Mouse (Mus musculus) kidney, adult 8-10 months (tissue): Measurements from ENCODE around the gene Amt.
"Not testable (repeated sequence)": the region's sequence is repeated elsewhere in the genome, so short reads cannot be mapped to it uniquely, and the experiment has no call there.

Experiments used
- DNase-seq, 2 experiments: peaks; one replicate each; pipeline ENCODE4 v3.0.0; 2022

Gene Amt

DNA sequence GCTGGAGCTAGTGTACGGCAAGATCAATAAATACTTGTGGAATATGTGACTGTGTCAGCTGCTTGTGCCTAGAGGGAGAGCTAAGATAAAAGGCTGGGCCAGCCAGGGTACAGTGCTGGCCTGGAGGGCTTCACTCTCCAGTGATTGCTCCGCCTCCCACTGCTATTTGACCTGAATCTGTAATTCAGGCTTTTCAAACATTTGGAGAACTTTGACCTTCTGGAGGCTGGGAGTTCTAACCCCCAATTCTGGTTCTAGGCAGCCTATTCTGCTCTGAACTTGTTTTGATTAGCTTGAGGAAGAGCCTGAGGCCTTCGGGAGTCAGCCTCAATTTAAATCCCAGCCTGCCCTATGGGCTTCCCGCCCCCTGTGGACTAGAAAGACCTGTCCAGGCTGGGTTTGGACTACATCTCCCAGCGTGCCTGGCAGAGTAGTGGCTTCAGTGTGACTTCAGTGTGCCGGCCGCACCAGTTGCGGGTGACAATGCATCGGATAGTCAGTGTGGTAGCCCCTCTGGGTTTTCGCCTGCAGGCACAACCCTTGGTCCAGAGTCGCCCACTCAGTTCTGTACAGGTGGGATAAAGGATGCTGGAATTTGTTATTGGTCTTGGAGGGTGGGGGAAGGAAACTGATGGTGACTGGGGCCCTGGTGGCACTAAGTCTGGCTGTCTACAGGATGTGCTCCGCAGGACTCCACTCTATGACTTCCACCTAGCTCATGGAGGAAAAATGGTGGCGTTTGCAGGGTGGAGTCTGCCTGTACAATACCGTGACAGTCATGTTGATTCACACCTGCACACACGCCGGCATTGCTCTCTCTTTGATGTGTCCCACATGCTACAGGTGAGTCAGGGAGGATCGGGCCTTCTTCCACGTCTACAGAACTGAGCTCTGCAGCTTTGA, at the start of gene Amt:
Amt (plus strand) TSS at position 401 of the 903 bp plus-strand sequence.
- DNase-seq, result peak; percentile 86 to 95

GRCm38 (mm10) chr9:108248957-108249356, 47.7 kb upstream of the Amt start:
- DNase-seq, result no peak

GRCm38 (mm10) chr9:108251877-108252276, 44.8 kb upstream of the Amt start:
- no peak for DNase-seq

GRCm38 (mm10) chr9:108252766-108253165, 43.9 kb upstream of the Amt start:
- DNase-seq, result no peak

GRCm38 (mm10) chr9:108260526-108260925, 36.1 kb upstream of the Amt start:
- DNase-seq, result no peak

DNA sequence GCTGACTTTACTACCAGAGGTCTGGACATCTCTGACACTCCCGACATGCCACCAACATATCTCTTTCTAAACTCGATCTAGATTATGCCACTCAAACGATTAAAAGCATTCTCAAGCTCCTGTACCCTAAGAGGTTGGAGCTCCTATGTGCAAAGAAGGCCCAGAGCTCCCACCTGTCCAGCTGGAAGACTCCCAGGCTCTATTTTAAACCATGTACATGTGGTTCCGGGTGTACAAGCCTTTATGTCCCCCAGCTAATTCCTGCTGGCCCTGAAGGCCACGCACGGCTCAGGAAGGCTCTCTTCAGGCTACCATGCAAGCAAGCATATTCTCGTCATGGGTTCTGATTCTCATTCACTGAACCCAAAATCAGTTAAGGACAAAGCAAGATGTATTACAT, 34.8 kb upstream of the Amt start:
- no peak for DNase-seq

DNA sequence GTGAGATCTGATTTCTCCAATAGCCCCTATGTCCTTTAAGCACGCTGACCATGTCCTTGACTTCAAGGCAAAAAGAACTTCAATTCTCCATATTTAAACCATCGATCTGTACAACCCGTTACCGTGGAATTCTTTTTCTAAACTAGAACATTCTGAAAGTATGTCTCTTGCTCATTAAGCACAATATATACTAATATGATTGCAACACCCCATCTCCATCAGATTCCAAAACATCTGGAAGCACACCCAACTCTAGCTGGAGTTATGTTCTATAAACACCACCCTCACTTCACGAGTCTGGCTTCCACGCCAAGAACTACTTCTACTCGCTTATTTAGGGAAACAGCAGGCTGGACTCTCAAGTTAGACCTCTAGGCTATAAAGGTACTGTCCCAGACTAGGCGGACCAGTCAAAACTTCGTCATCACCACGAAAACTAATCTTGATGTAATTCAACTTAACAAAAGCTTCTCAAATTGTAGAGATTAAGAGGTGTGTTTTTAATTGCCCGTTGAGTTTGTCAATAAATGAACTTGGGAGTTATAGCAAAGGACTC, 34.1 kb upstream of the Amt start:
- DNase-seq, result no peak

- DNase-seq, result peak; percentile 66 to 73
Observed at GRCm38 (mm10) chr9:108263131-108263681, 33.4 kb upstream of the Amt start.

GRCm38 (mm10) chr9:108263690-108264190, 32.9 kb upstream of the Amt start, which contains the start of gene Dag1:
Gene Dag1, minus strand, starts transcription at chr9:108263958.
- DNase-seq, result peak; percentile 98 to 99

DNA sequence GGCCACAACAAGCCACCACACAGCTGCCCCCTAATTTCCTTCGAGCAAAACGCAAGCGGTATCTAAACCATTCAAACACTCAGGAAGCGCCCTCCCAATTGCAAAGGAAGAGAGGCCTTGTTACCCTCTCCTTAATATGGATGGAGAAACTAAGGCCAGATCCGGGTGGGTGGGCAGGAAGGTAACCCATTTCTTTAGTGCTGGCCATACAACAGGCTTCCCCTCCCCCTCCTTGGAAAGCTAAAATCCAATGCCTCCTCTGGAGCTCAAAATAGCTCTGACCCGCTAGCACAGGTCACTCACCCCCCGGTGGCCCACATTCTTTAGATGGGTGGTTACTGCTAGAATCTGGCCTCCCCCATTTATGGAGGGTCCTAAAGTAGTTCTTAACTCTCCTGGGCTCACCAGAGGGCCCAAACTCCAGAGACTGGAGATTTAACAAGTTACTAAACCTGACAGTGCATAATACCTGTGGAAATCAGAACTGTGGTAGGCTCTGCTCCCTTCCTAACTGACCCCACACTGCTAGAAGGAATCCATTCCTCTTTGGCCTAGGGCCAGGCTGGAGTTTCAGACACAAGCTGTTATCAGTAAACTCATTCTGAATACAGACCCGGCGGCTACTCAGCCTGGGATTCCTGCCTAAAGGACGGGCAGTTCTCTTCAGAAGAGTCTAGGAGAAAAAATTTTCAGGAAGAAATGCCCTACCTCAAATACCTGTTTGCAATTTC, 32.3 kb upstream of the Amt start:
- DNase-seq, result peak; percentile 53 to 73

DNA sequence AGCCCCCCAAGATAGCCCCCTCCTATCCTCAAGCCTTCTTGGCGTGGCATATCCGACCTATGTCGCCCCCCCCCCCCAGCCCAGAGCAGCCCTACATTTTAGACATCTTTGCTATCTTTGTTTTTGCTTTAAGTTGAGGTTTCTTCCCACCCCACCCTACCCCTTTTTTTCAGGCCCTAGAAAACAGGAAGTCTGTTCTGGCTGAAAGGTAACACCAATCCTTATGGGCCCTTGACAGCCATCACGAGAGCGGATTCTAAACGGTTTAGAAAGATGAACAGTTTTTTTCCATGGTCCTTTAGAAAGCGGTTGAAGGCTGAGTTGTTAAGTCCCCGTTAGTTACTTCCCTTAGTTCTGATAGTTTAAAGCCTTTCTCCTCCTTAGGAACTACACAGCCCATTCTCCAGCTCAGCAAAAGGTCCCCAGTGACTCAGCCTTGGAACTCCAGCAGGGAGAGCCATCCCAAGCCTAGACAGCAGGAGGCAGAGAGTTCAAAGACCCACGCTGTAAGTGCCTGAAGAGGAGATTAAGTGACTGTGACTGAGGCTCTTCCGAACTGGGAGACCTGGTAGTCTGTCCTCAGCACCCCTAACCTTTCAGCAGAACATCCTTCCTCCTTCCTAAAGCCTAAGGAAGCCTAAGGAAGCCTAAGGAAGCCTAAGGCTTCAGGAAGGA, 30.3 kb upstream of the Amt start:
- DNase-seq, result no peak

- DNase-seq, result no peak
Observed at GRCm38 (mm10) chr9:108267691-108268090, 29.0 kb upstream of the Amt start.

- DNase-seq, result not testable (repeated sequence)
Observed at GRCm38 (mm10) chr9:108268701-108269100, 28.0 kb upstream of the Amt start.

- DNase-seq, result no peak
Observed at GRCm38 (mm10) chr9:108271941-108272340, 24.7 kb upstream of the Amt start.

- DNase-seq, result no peak
Observed at GRCm38 (mm10) chr9:108272691-108273090, 24.0 kb upstream of the Amt start.

DNA sequence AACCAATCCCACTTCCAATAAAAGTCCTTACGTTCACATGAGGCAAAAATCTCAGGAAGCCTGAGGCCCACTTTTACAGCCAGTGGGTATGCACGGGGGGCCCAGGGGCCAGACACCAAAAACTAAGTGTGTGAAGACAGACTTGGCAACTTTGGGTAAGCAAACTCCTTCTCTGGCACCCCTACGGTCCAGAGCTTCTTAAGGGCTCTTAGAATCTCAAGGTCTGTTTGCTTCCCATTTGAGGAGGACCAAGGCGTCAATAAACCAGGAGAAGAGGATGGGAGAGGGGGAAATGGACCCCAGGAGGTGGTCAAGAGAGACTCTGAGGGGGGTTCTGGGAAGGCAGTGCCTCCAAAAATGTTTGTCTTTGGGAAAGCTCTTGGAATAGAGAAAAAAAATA, 23.2 kb upstream of the Amt start:
- no peak for DNase-seq

DNA sequence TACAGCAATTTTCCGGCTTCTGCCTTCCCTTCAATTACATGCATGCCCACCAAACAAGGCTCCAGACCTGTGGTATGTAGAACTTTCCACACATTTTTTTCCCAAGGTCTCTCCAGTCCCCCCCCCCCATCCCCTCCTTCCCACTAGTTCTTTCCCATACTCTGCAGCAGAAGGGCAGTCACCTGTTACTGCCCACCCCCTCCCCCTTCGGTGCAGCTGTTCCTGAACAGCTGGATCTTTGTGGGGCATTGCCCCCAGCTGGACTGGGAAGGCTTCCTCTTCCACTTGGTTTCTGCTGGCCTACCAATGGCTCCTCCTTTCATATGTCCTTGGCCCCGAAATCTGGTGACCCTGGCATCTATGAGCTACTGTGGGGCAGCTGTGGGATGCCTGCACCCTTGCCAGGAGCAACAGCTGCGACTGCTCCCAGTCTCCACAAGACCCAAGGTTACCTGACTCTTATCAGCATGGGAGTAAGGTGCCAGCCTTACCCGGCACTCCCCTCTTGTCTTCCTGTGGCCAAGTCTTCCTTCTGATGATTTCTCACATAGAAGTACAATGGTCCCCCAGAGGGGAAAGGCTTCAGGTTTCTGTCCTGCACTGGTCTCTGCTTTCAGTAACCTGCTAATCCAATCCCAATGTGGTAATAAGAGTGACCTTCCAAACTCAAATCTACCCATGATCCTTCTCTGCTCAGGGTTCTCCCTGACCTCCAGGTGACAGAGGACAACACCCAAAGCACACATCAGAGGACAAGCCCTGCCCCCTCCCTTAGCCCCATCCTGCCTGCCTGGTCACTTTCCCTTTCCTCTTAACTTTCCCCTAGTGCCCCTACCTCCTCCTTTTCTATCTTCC, 21.9 kb upstream of the Amt start:
- DNase-seq, result no peak

- DNase-seq, result no peak
Observed at GRCm38 (mm10) chr9:108275331-108275659, 21.4 kb upstream of the Amt start.

DNA sequence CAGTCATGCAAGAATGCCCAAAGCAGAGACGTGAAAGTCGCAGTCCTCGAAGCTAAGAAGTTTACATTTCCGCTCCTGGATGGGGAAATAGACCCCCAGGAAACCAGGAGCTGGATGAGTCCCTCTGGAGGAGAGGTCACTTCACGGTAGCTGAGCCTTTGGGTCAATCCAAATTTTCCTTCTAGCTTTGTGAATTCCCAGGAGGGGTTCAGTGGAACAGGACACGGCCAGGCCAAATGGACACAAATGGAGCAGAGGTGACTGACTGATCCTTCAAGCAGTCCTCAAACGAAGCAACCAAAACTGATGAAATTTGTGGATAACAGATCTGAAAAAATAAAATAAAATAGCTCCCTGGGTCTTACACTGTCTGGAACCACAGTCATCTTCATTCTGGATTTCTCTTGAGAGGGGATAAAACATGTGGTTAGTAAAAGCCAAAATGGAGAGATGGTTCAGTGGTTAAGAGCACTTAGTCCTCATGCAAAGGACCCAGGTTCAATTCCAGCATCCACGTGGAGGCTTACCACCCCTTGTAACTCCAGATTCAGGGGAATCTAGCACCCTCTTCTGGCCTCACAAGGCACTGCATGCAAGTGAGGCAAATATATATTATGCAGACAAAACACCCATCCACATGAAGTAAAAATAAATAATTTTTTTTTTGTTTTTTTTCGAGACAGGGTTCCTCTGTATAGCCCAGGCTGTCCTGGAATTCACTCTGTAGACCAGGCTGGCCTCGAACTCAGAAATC, 17.8 kb upstream of the Amt start:
- peak in 1 of 2 experiments; percentile 70 for DNase-seq

- peak; percentile 59 to 72 for DNase-seq
Observed at GRCm38 (mm10) chr9:108280071-108280828, 16.4 kb upstream of the Amt start.
